Mouse (Mus musculus) cerebellum, adult 2 months (tissue): Measurements from ENCODE around the gene Sfmbt2.

Source experiments
- CTCF ChIP-seq: fragments of 200-500 bp; IDR thresholded peaks from 2 replicates; pipeline ENCODE4 v1.5.1; 2011; ENCODE audit warnings: low read depth, mild to moderate bottlenecking, control low read depth, low read length, moderate library complexity, borderline replicate concordance; ENCODE audit not compliant: insufficient read depth
- POLR2A ChIP-seq: fragments of 200-500 bp; IDR thresholded peaks from 2 replicates; pipeline ENCODE4 v1.6.1; 2011; ENCODE audit warnings: low read length, control low read depth, borderline replicate concordance; ENCODE audit not compliant: insufficient read depth

- TF ChIP-seq CTCF (no peak), POLR2A (no peak)
Measured at GRCm38 (mm10) chr2:10409422-10409821, 39.1 kb downstream of the Sfmbt2 start.
